Mouse (Mus musculus): ENCODE data around the gene Irf4. TPM values are rescaled to one million over a fixed set of nuclear protein-coding genes. Genes with fewer than 3 reads are reported as not detected.

The Irf4 gene
- polyA plus RNA-seq, 1 experiment from 2014 or later, result not detected

GRCm38 (mm10) chr13:30752581-30753187 is 3.7 kb downstream of the Irf4 start:
- Histone ChIP-seq H3K4me3 (ENCODE audit: low read depth, low read length) (no peak overlapping the region), H3K4me2 (ENCODE audit: low read depth, low read length) (no peak overlapping the region), H3K9me3 (replicated peaks; ENCODE audit: control insufficient read depth, low read length) (no peaks in the 10 kb centered on the region), H3K9ac (replicated peaks; ENCODE audit: low read length) (no peak overlapping the region), H3K4me1 (ENCODE audit: control insufficient read depth, insufficient read depth, low read length) (no peaks in the 10 kb centered on the region), H3K36me3 (replicated peaks; ENCODE audit: control insufficient read depth, insufficient read depth, low read depth, low read length) (no peaks in the 10 kb centered on the region), H3K27me3 (ENCODE audit: control insufficient read depth, insufficient read depth, low read length) (peaks cover 32% of the 10 kb centered on the region), H3K27ac (replicated peaks; ENCODE audit: low read depth, low read length) (no peak overlapping the region)
- ATAC-seq (replicated peaks; ENCODE audit: insufficient number of reproducible peaks, low FRiP score, low TSS enrichment, low read depth) (no peak), DNase-seq (ENCODE audit: low spot score) (no peak)
- 84% methylated on average over 4 of the region's 4 CpGs for WGBS

GRCm38 (mm10) chr13:30753441-30753840 is 4.4 kb downstream of the Irf4 start:
- Histone ChIP-seq H3K4me1 (ENCODE audit: control insufficient read depth, insufficient read depth, low read length) (no peaks in the 10 kb centered on the region), H3K9me3 (replicated peaks; ENCODE audit: control insufficient read depth, low read length) (no peaks in the 10 kb centered on the region), H3K4me2 (ENCODE audit: low read depth, low read length) (no peak overlapping the region), H3K4me3 (ENCODE audit: low read depth, low read length) (no peak overlapping the region), H3K36me3 (replicated peaks; ENCODE audit: control insufficient read depth, insufficient read depth, low read depth, low read length) (no peaks in the 10 kb centered on the region), H3K27me3 (ENCODE audit: control insufficient read depth, insufficient read depth, low read length) (peaks cover 32% of the 10 kb centered on the region), H3K27ac (replicated peaks; ENCODE audit: low read depth, low read length) (no peak overlapping the region), H3K9ac (replicated peaks; ENCODE audit: low read length) (no peak overlapping the region)
- 93% methylated on average over 3 of the region's 3 CpGs for WGBS
- DNase-seq (ENCODE audit: low spot score), result no peak
- ATAC-seq (replicated peaks; ENCODE audit: insufficient number of reproducible peaks, low FRiP score, low TSS enrichment, low read depth), result no peak

- H3K27me3 ChIP-seq (ENCODE audit: control insufficient read depth, insufficient read depth, low read length), result peaks cover 26% of the 10 kb centered on the region
- no peak overlapping the region for H3K4me2 ChIP-seq (ENCODE audit: low read depth, low read length)
- H3K36me3 ChIP-seq (replicated peaks; ENCODE audit: control insufficient read depth, insufficient read depth, low read depth, low read length), result no peaks in the 10 kb centered on the region
- no peak overlapping the region for H3K27ac ChIP-seq (replicated peaks; ENCODE audit: low read depth, low read length)
- no peak for ATAC-seq (replicated peaks; ENCODE audit: insufficient number of reproducible peaks, low FRiP score, low TSS enrichment, low read depth)
- no peak for DNase-seq (ENCODE audit: low spot score)
- WGBS, result 79% methylated on average over 4 of the region's 4 CpGs
- no peaks in the 10 kb centered on the region for H3K4me1 ChIP-seq (ENCODE audit: control insufficient read depth, insufficient read depth, low read length)
- no peak overlapping the region for H3K9ac ChIP-seq (replicated peaks; ENCODE audit: low read length)
- no peaks in the 10 kb centered on the region for H3K9me3 ChIP-seq (replicated peaks; ENCODE audit: control insufficient read depth, low read length)
- H3K4me3 ChIP-seq (ENCODE audit: low read depth, low read length), result no peak overlapping the region
Observed at GRCm38 (mm10) chr13:30754066-30754465, 5.0 kb downstream of the Irf4 start.

GRCm38 (mm10) chr13:30754825-30755476 is 5.9 kb downstream of the Irf4 start:
- 79% methylated on average over 10 of the region's 10 CpGs for WGBS
- DNase-seq (ENCODE audit: low spot score) (no peak), ATAC-seq (replicated peaks; ENCODE audit: insufficient number of reproducible peaks, low FRiP score, low TSS enrichment, low read depth) (no peak)
- Histone ChIP-seq H3K4me2 (ENCODE audit: low read depth, low read length) (no peak overlapping the region), H3K27me3 (ENCODE audit: control insufficient read depth, insufficient read depth, low read length) (peaks cover 17% of the 10 kb centered on the region), H3K9ac (replicated peaks; ENCODE audit: low read length) (no peak overlapping the region), H3K4me1 (ENCODE audit: control insufficient read depth, insufficient read depth, low read length) (no peaks in the 10 kb centered on the region), H3K36me3 (replicated peaks; ENCODE audit: control insufficient read depth, insufficient read depth, low read depth, low read length) (no peaks in the 10 kb centered on the region), H3K9me3 (replicated peaks; ENCODE audit: control insufficient read depth, low read length) (no peaks in the 10 kb centered on the region), H3K27ac (replicated peaks; ENCODE audit: low read depth, low read length) (no peak overlapping the region), H3K4me3 (ENCODE audit: low read depth, low read length) (no peak overlapping the region)

- H3K9me3 ChIP-seq (replicated peaks; ENCODE audit: control insufficient read depth, low read length), result no peaks in the 10 kb centered on the region
- 76% methylated on average over 3 of the region's 3 CpGs for WGBS
- no peaks in the 10 kb centered on the region for H3K4me1 ChIP-seq (ENCODE audit: control insufficient read depth, insufficient read depth, low read length)
- DNase-seq (ENCODE audit: low spot score) (no peak), ATAC-seq (replicated peaks; ENCODE audit: insufficient number of reproducible peaks, low FRiP score, low TSS enrichment, low read depth) (no peak)
- no peaks in the 10 kb centered on the region for H3K36me3 ChIP-seq (replicated peaks; ENCODE audit: control insufficient read depth, insufficient read depth, low read depth, low read length)
- no peak overlapping the region for H3K4me2 ChIP-seq (ENCODE audit: low read depth, low read length)
- peaks cover 12% of the 10 kb centered on the region for H3K27me3 ChIP-seq (ENCODE audit: control insufficient read depth, insufficient read depth, low read length)
- H3K9ac ChIP-seq (replicated peaks; ENCODE audit: low read length), result no peak overlapping the region
- H3K4me3 ChIP-seq (ENCODE audit: low read depth, low read length), result no peak overlapping the region
- no peak overlapping the region for H3K27ac ChIP-seq (replicated peaks; ENCODE audit: low read depth, low read length)
Observed at GRCm38 (mm10) chr13:30755577-30755976, 6.6 kb downstream of the Irf4 start.

- Histone ChIP-seq H3K9me3 (replicated peaks; ENCODE audit: control insufficient read depth, low read length) (no peaks in the 10 kb centered on the region), H3K4me3 (ENCODE audit: low read depth, low read length) (no peak overlapping the region), H3K36me3 (replicated peaks; ENCODE audit: control insufficient read depth, insufficient read depth, low read depth, low read length) (no peaks in the 10 kb centered on the region), H3K4me1 (ENCODE audit: control insufficient read depth, insufficient read depth, low read length) (no peaks in the 10 kb centered on the region), H3K4me2 (ENCODE audit: low read depth, low read length) (no peak overlapping the region), H3K27me3 (ENCODE audit: control insufficient read depth, insufficient read depth, low read length) (peaks cover 7% of the 10 kb centered on the region), H3K9ac (replicated peaks; ENCODE audit: low read length) (no peak overlapping the region), H3K27ac (replicated peaks; ENCODE audit: low read depth, low read length) (no peak overlapping the region)
- DNase-seq (ENCODE audit: low spot score) (no peak), ATAC-seq (replicated peaks; ENCODE audit: insufficient number of reproducible peaks, low FRiP score, low TSS enrichment, low read depth) (no peak)
- WGBS, result 80% methylated on average over 9 of the region's 9 CpGs
Observed at GRCm38 (mm10) chr13:30755998-30756639, 7.1 kb downstream of the Irf4 start.

- Histone ChIP-seq H3K4me3 (ENCODE audit: low read depth, low read length) (no peak overlapping the region), H3K9ac (replicated peaks; ENCODE audit: low read length) (no peak overlapping the region), H3K9me3 (replicated peaks; ENCODE audit: control insufficient read depth, low read length) (no peaks in the 10 kb centered on the region), H3K4me1 (ENCODE audit: control insufficient read depth, insufficient read depth, low read length) (no peaks in the 10 kb centered on the region), H3K27me3 (ENCODE audit: control insufficient read depth, insufficient read depth, low read length) (no peaks in the 10 kb centered on the region), H3K27ac (replicated peaks; ENCODE audit: low read depth, low read length) (no peak overlapping the region), H3K36me3 (replicated peaks; ENCODE audit: control insufficient read depth, insufficient read depth, low read depth, low read length) (no peaks in the 10 kb centered on the region), H3K4me2 (ENCODE audit: low read depth, low read length) (no peak overlapping the region)
- ATAC-seq (replicated peaks; ENCODE audit: insufficient number of reproducible peaks, low FRiP score, low TSS enrichment, low read depth), result no peak
- WGBS, result 83% methylated on average over 14 of the region's 14 CpGs
- DNase-seq (ENCODE audit: low spot score), result no peak
Observed at GRCm38 (mm10) chr13:30757264-30757900, 8.4 kb downstream of the Irf4 start.

All from embryonic facial prominence, embryonic 11.5 days (tissue).